12 mouse cellular contexts compared by ENCODE assay signal in genomic region chr4:149877202-149877601, GRCm38 (mm10).
DNase-seq lines count a peak whose midpoint lies in the region; ATAC-seq and TF ChIP-seq lines count a peak whose summit lies in the region.
"Had no signal": no experiment of that assay in that cellular context is flagged by ENCODE, and none has a peak within 500 bp of the region (broad histone marks: within the 10 kb centered on the region; RNA-seq: fewer than 3 reads in every experiment).

No protein-coding gene starts in this region.

- WGBS in forebrain, embryonic 11.5 days: 54% methylated on average over 3 of the region's 3 CpGs
- whole genome bisulfite sequencing in forebrain, embryonic 16.5 days: 56% methylated on average over 3 of the region's 3 CpGs
- WGBS in lung, postnatal 0 days: 54% methylated on average over 3 of the region's 3 CpGs
- WGBS in limb, embryonic 13.5 days: 46% methylated on average over 3 of the region's 3 CpGs
- WGBS in stomach, embryonic 16.5 days: 40% methylated on average over 3 of the region's 3 CpGs

- no peaks in the 10 kb centered on the region for H3K9me3 ChIP-seq in forebrain, embryonic 11.5 days (ENCODE audit: control insufficient read depth, low read length)
- H3K9me3 ChIP-seq in forebrain, embryonic 16.5 days (ENCODE audit: control insufficient read depth, low read length): no peaks in the 10 kb centered on the region
- no peaks in the 10 kb centered on the region for H3K9me3 ChIP-seq in lung, postnatal 0 days (ENCODE audit: low read length)
- no peaks in the 10 kb centered on the region for H3K9me3 ChIP-seq in limb, embryonic 13.5 days
- H3K9me3 ChIP-seq in stomach, embryonic 16.5 days (replicated peaks; ENCODE audit: control insufficient read depth, low read length): no peaks in the 10 kb centered on the region

- no peak overlapping the region for H3K9ac ChIP-seq in forebrain, embryonic 11.5 days (ENCODE audit: low read length)
- no peak overlapping the region for H3K9ac ChIP-seq in forebrain, embryonic 16.5 days (replicated peaks; ENCODE audit: low read depth, low read length)
- H3K9ac ChIP-seq in lung, postnatal 0 days (replicated peaks; ENCODE audit: low read depth): no peak overlapping the region
- H3K9ac ChIP-seq in limb, embryonic 13.5 days: no peak overlapping the region
- H3K9ac ChIP-seq in stomach, embryonic 16.5 days (ENCODE audit: low read length): no peak overlapping the region; the same call in 1 of the 2 replicates

- H3K27me3 ChIP-seq in forebrain, embryonic 11.5 days (ENCODE audit: control insufficient read depth, insufficient read depth, low read length): no peaks in the 10 kb centered on the region
- no peaks in the 10 kb centered on the region for H3K27me3 ChIP-seq in forebrain, embryonic 16.5 days (replicated peaks; ENCODE audit: control insufficient read depth, insufficient read depth, low read length)
- no peaks in the 10 kb centered on the region for H3K27me3 ChIP-seq in lung, postnatal 0 days (replicated peaks; ENCODE audit: insufficient read depth, low read length)
- no peaks in the 10 kb centered on the region for H3K27me3 ChIP-seq in limb, embryonic 13.5 days
- no peaks in the 10 kb centered on the region for H3K27me3 ChIP-seq in stomach, embryonic 16.5 days (ENCODE audit: control insufficient read depth, insufficient read depth, low read length)

- H3K4me3 ChIP-seq in forebrain, embryonic 11.5 days (ENCODE audit: low read depth, low read length): no peak overlapping the region
- H3K4me3 ChIP-seq in forebrain, embryonic 16.5 days (replicated peaks; ENCODE audit: low read length): no peak overlapping the region
- no peak overlapping the region for H3K4me3 ChIP-seq in lung, postnatal 0 days (ENCODE audit: low read depth, low read length)
- no peak overlapping the region for H3K4me3 ChIP-seq in limb, embryonic 13.5 days
- no peak overlapping the region for H3K4me3 ChIP-seq in stomach, embryonic 16.5 days (replicated peaks; ENCODE audit: low read length)

- no peaks in the 10 kb centered on the region; the same call in 1 of the 2 replicates for H3K4me1 ChIP-seq in forebrain, embryonic 11.5 days (replicated peaks; ENCODE audit: control insufficient read depth, insufficient read depth, low read length)
- H3K4me1 ChIP-seq in forebrain, embryonic 16.5 days (replicated peaks; ENCODE audit: control insufficient read depth, insufficient read depth, low read length): peaks cover 23% of the 10 kb centered on the region
- H3K4me1 ChIP-seq in lung, postnatal 0 days (ENCODE audit: insufficient read depth, low read depth, low read length): peaks cover 9% of the 10 kb centered on the region; the same call in 1 of the 2 replicates
- H3K4me1 ChIP-seq in limb, embryonic 13.5 days: peaks cover 59% of the 10 kb centered on the region
- peaks cover 21% of the 10 kb centered on the region for H3K4me1 ChIP-seq in stomach, embryonic 16.5 days (ENCODE audit: control insufficient read depth, insufficient read depth, low read length)

- no peak overlapping the region for H3K4me2 ChIP-seq in forebrain, embryonic 11.5 days (ENCODE audit: low read depth, low read length, severe bottlenecking)
- H3K4me2 ChIP-seq in forebrain, embryonic 16.5 days (ENCODE audit: low read length): no peak overlapping the region
- no peak overlapping the region for H3K4me2 ChIP-seq in lung, postnatal 0 days (replicated peaks; ENCODE audit: low read depth, low read length)
- H3K4me2 ChIP-seq in limb, embryonic 13.5 days (replicated peaks): no peak overlapping the region
- no peak overlapping the region for H3K4me2 ChIP-seq in stomach, embryonic 16.5 days (ENCODE audit: low read depth, low read length)
- H3K4me2 ChIP-seq: midbrain, embryonic 11.5 days had no signal

- TF ChIP-seq CTCF in lung, postnatal 0 days (IDR thresholded peaks at IDR 0.05): peak; percentile 33

- DNase-seq in forebrain, embryonic 11.5 days (ENCODE audit: low spot score): no peak
- no peak for DNase-seq in lung, postnatal 0 days (ENCODE audit: low spot score)
- DNase-seq in lung, postnatal 10 days: no peak
- no peak for DNase-seq in heart, postnatal 14 days
- DNase-seq: adrenal gland, postnatal 25 days; liver; right cerebral cortex, adult 18-20 months had no signal

- ATAC-seq in forebrain, embryonic 11.5 days (replicated peaks; ENCODE audit: low FRiP score): 0 out of 2 replicates have a peak, but pooled peaks have one; percentile 47
- no peak for ATAC-seq in forebrain, embryonic 16.5 days
- ATAC-seq in lung, postnatal 0 days: peak; percentile 16; the same call in 1 of the 2 replicates
- ATAC-seq in limb, embryonic 13.5 days (ENCODE audit: low FRiP score, low read depth): no peak
- 0 out of 2 replicates have a peak, but pooled peaks have one; percentile 6 for ATAC-seq in stomach, embryonic 16.5 days (ENCODE audit: insufficient read depth, low FRiP score)
- ATAC-seq in cerebellum, adult (ENCODE audit: insufficient number of reproducible peaks, low FRiP score, low TSS enrichment): no peak

- TF ChIP-seq EP300 in lung, postnatal 0 days (IDR thresholded peaks at IDR 0.05): no peak

- intact Hi-C loops in heart, postnatal 14 days (cut with DNase I): no loop called here

- H3K36me3 ChIP-seq in forebrain, embryonic 11.5 days (ENCODE audit: control insufficient read depth, insufficient read depth, low read length): no peaks in the 10 kb centered on the region
- H3K36me3 ChIP-seq in forebrain, embryonic 16.5 days (ENCODE audit: control insufficient read depth, insufficient read depth): no peaks in the 10 kb centered on the region
- H3K36me3 ChIP-seq in lung, postnatal 0 days (ENCODE audit: insufficient read depth, low read length): no peaks in the 10 kb centered on the region
- no peaks in the 10 kb centered on the region for H3K36me3 ChIP-seq in limb, embryonic 13.5 days
- H3K36me3 ChIP-seq in stomach, embryonic 16.5 days (ENCODE audit: control insufficient read depth, insufficient read depth, low read length): no peaks in the 10 kb centered on the region

- no peak overlapping the region for H3K27ac ChIP-seq in forebrain, embryonic 11.5 days (ENCODE audit: low read depth, low read length)
- H3K27ac ChIP-seq in forebrain, embryonic 16.5 days (ENCODE audit: low read length): no peak overlapping the region
- no peak overlapping the region for H3K27ac ChIP-seq in lung, postnatal 0 days (ENCODE audit: low read length)
- H3K27ac ChIP-seq in limb, embryonic 13.5 days: peak overlapping the region; percentile 83
- H3K27ac ChIP-seq in stomach, embryonic 16.5 days (ENCODE audit: low read length): peak overlapping the region; percentile 48; the same call in 1 of the 2 replicates

Comparison
In these comparisons a context has a peak if more than half of its experiments do, and no peak if none do; other contexts are left out.
1. ATAC-seq: peak in forebrain, embryonic 11.5 days (single experiment), lung, postnatal 0 days (single experiment) and stomach, embryonic 16.5 days (single experiment); none in forebrain, embryonic 16.5 days (single experiment), limb, embryonic 13.5 days (single experiment) and cerebellum, adult (single experiment).
2. H3K27ac ChIP-seq: peak in limb, embryonic 13.5 days (single experiment) and stomach, embryonic 16.5 days (single experiment); none in forebrain, embryonic 11.5 days (single experiment), forebrain, embryonic 16.5 days (single experiment) and lung, postnatal 0 days (single experiment).